Mouse (Mus musculus): Measurements from ENCODE around the gene Itgae.

The Itgae gene

DNA sequence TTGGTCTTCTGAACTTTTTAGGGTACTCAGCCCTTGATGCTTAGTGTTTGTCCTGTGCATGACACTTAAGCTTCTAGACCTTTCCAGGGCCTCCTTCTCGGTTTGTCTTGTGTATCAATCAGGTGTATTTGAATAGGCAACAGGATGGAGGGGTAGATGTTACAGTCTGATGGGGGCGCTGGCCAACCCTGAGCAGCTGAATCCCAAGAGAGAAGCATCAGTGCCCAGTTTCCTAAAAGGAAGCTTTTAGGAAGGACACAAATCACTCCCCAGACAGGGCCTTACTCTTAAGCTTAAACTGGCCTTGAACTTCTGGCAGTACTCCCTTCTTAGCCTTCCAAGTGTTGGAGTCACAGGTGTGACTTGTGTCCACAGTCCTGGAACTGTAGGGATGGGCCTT, 87.5 kb downstream of the Itgae start:
- in situ Hi-C loops (cut with MboI; ENCODE audit: unreplicated experiment in 2 of 2) = loop anchor here in 1 of 2 experiments (25.0 kb wide), 1 partner anchor 1659 kb away; the partner anchor contains the start of gene Mnt

- in situ Hi-C loops (cut with MboI; ENCODE audit: unreplicated experiment in 2 of 2) = loop anchor here in 1 of 2 experiments (25.0 kb wide), 1 partner anchor 1651 kb away; the partner anchor contains the start of gene Mnt
Measured at GRCm38 (mm10) chr11:73185872-73186615, 95.7 kb downstream of the Itgae start.

DNA sequence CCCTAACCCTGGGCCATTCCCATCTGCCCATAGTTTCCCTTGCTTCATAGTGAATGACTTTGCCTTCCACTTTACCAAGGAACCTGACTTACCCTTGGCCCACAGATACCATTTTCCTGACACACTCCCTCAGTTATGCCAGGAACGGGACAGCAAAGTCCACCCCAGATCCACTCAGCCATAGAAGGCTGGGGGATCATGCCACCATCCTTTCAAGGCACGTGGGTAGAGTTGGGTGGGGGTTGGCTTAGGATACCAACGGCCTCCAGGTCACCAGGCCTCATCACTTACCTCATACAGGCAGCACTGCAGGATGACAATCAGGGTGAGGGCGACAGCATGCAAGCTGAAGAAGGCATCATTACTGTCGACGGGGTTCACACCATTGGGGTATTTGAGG, 96.8 kb downstream of the Itgae start:
- in situ Hi-C loops (cut with MboI; ENCODE audit: unreplicated experiment in 2 of 2) = loop anchor here in 1 of 2 experiments (25.0 kb wide), 1 partner anchor 1650 kb away; the partner anchor contains the start of gene Mnt

- in situ Hi-C loops (cut with MboI; ENCODE audit: unreplicated experiment in 2 of 2) = loop anchor here (10.0 to 25.0 kb wide), 2 partner anchors 118 to 1644 kb away; partner anchors contain the start of gene Mnt (in 1 of the 2)
Measured at GRCm38 (mm10) chr11:73193047-73193446, 102.7 kb downstream of the Itgae start.

- in situ Hi-C loops (cut with MboI; ENCODE audit: unreplicated experiment in 2 of 2) = loop anchor here (10.0 to 25.0 kb wide), 2 partner anchors 120 to 1643 kb away; partner anchors contain the start of gene Mnt (in 1 of the 2)
Measured at GRCm38 (mm10) chr11:73194444-73194843, 104.1 kb downstream of the Itgae start.

Measured in v-Abl transformed pro-B cells (cell line).